Mouse (Mus musculus): Measurements from ENCODE around the gene 1700028K03Rik. TPM values are rescaled to one million over a fixed set of nuclear protein-coding genes. Genes with fewer than 3 reads are reported as not detected.

The 1700028K03Rik gene
- total and polyA plus RNA-seq, 3 experiments: not detected

- H3K27me3 ChIP-seq (ENCODE audit: control insufficient read depth in 1 of 2, insufficient read depth in 2 of 2, low read length in 2 of 2): no peaks in the 10 kb centered on the region
- H3K27ac ChIP-seq (ENCODE audit: control insufficient read depth, low read depth, low read length): no peak overlapping the region
- no peak for TF ChIP-seq TBP (IDR thresholded peaks at IDR 0.05; ENCODE audit: low read depth, low read length)
- peaks cover 0 to 3% of the 10 kb centered on the region in 2 experiments; a peak in 1 of 4 replicates for H3K4me1 ChIP-seq (ENCODE audit: control insufficient read depth in 1 of 2, insufficient read depth in 2 of 2, low read length in 2 of 2)
- H3K4me3 ChIP-seq (ENCODE audit: control insufficient read depth in 1 of 2, insufficient read depth in 1 of 2, low read depth in 2 of 2, low read length in 2 of 2): no peak overlapping the region
- no peak for DNase-seq (ENCODE audit: low read depth, low spot score)
- no peaks in the 10 kb centered on the region for H3K79me2 ChIP-seq (ENCODE audit: control insufficient read depth, insufficient read depth, low read length, poor library complexity)
- no peak overlapping the region for H3K9ac ChIP-seq (ENCODE audit: control insufficient read depth, low read depth, low read length, poor library complexity, severe bottlenecking)
- no peaks in the 10 kb centered on the region for H3K36me3 ChIP-seq (ENCODE audit: control insufficient read depth in 1 of 2, insufficient read depth in 2 of 2, low read length in 2 of 2)
- no peaks in the 10 kb centered on the region for H3K9me3 ChIP-seq (replicated peaks; ENCODE audit: insufficient read depth, low read length)
These were observed 38.5 kb upstream of the 1700028K03Rik start for GRCm38 (mm10) chr5:107496047-107496446.

DNA sequence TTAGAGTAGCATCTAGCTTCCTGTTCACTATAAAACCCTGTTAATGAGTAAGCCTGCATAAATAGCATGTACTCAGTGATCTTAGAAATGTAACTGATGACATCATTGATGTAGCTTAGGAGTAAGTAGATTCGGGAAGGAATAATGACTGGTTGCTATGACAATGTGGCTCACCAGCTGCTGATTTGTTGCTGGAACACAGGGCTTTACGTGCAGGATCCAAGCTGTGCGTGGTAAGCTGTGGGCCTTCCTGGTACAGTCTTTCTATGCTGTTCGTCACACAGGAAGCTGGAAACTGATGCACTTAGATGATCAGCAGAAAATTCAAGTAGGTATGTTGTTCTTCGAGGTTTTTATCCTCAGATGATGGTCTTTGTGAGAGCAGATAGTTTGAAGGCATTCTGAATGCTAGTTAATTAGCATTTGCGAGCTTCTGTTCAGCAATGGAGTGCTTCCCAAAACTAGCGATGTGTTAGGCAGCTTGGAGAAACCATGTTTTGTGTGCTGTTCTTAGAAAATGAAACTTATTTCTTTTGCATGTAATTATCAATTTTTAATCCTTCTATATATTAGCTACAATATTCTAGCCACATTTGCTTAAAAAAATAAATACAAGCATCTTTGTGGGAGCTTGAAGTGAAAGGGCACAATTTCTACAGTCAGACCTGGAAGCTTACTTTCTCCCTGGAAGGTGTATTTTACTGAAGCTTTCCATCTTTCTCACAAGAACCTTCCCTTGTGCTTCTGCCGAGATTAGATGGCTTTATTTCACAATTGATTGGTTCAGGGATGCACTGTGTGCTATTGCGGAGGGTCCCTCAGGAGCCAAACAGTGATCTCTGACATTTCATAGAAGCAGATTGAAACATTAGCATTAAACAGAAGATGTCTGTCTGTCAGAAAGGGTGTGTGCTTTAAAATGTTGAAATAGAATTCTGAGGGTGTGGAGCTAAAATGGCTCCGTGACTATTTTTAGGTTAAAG, 36.7 kb upstream of the 1700028K03Rik start:
- H3K79me2 ChIP-seq (ENCODE audit: control insufficient read depth, insufficient read depth, low read length, poor library complexity): no peaks in the 10 kb centered on the region
- H3K36me3 ChIP-seq (ENCODE audit: control insufficient read depth in 1 of 2, insufficient read depth in 2 of 2, low read length in 2 of 2): no peaks in the 10 kb centered on the region
- H3K4me3 ChIP-seq (ENCODE audit: control insufficient read depth in 1 of 2, insufficient read depth in 1 of 2, low read depth in 2 of 2, low read length in 2 of 2): no peak overlapping the region
- no peaks in the 10 kb centered on the region for H3K9me3 ChIP-seq (replicated peaks; ENCODE audit: insufficient read depth, low read length)
- H3K9ac ChIP-seq (ENCODE audit: control insufficient read depth, low read depth, low read length, poor library complexity, severe bottlenecking): no peak overlapping the region
- TF ChIP-seq CHD1 (IDR thresholded peaks at IDR 0.05; ENCODE audit: low read depth, low read length): no peak
- TF ChIP-seq USF2 (IDR thresholded peaks at IDR 0.05; ENCODE audit: borderline replicate concordance in 1 of 2, insufficient read depth in 1 of 2, low read depth in 1 of 2, low read length in 2 of 2): no peak
- TF ChIP-seq SIN3A (IDR thresholded peaks at IDR 0.05; ENCODE audit: low read length): no peak
- no peak for TF ChIP-seq POLR2AphosphoS5 (IDR thresholded peaks at IDR 0.05; ENCODE audit: borderline replicate concordance, low read depth, low read length)
- no peak for TF ChIP-seq BHLHE40 (IDR thresholded peaks at IDR 0.05; ENCODE audit: borderline replicate concordance, low read depth, low read length)
- no peak for TF ChIP-seq ZNF384 (IDR thresholded peaks at IDR 0.05; ENCODE audit: low read depth, low read length)
- no peak for TF ChIP-seq JUND (IDR thresholded peaks at IDR 0.05; ENCODE audit: low read depth, low read length)
- TF ChIP-seq ELF1 (IDR thresholded peaks at IDR 0.05; ENCODE audit: low read depth, low read length): no peak
- no peak for TF ChIP-seq TBP (IDR thresholded peaks at IDR 0.05; ENCODE audit: low read depth, low read length)
- no peak for TF ChIP-seq NRF1 (IDR thresholded peaks at IDR 0.05; ENCODE audit: insufficient read depth, low read depth, low read length, poor library complexity, severe bottlenecking)
- no peak for TF ChIP-seq ETS1 (IDR thresholded peaks at IDR 0.05; ENCODE audit: low read depth, low read length)
- TF ChIP-seq TAL1 (IDR thresholded peaks at IDR 0.05; ENCODE audit: low read length): no peak
- TF ChIP-seq MAX (IDR thresholded peaks at IDR 0.05; ENCODE audit: low read length): no peak
- TF ChIP-seq GATA1 (IDR thresholded peaks at IDR 0.05; ENCODE audit: low read depth, low read length): no peak
- TF ChIP-seq ZC3H11A (IDR thresholded peaks at IDR 0.05; ENCODE audit: low read depth, low read length): no peak
- TF ChIP-seq MYC (IDR thresholded peaks at IDR 0.05; ENCODE audit: low read depth, low read length): no peak
- no peaks in the 10 kb centered on the region for H3K27me3 ChIP-seq (ENCODE audit: control insufficient read depth in 1 of 2, insufficient read depth in 2 of 2, low read length in 2 of 2)
- peaks cover 0 to 3% of the 10 kb centered on the region in 2 experiments; a peak in 1 of 4 replicates for H3K4me1 ChIP-seq (ENCODE audit: control insufficient read depth in 1 of 2, insufficient read depth in 2 of 2, low read length in 2 of 2)
- no peak for DNase-seq (ENCODE audit: low read depth, low spot score)
- no peak overlapping the region for H3K27ac ChIP-seq (ENCODE audit: control insufficient read depth, low read depth, low read length)

Data from MEL (cell line).